ENCODE assay signal across 24 mouse cellular contexts in genomic region chr1:183088661-183089060, GRCm38 (mm10).
"Had no signal": no experiment of that assay in that cellular context is flagged by ENCODE, and none has a peak within 500 bp of the region (broad histone marks: within the 10 kb centered on the region; RNA-seq: fewer than 3 reads in every experiment).

No protein-coding gene starts in this region.

- ATAC-seq: hindbrain, embryonic 16.5 days; inflammation-experienced regulatory T-cells, adult 6 months; intestine, embryonic 15.5 days; intestine, postnatal 0 days had no signal

- H3K4me1 ChIP-seq: hindbrain, embryonic 10.5 days; hindbrain, embryonic 12.5 days had no signal

- H3K4me3 ChIP-seq: gastrocnemius, adult 2 months; heart, adult 2 months; heart, embryonic 12.5 days; hindbrain, embryonic 10.5 days; hindbrain, embryonic 12.5 days; intestine, embryonic 15.5 days; left cerebral cortex, adult 2 months; limb, embryonic 10.5 days; limb, embryonic 12.5 days had no signal

- H3K9ac ChIP-seq: heart, embryonic 12.5 days; hindbrain, embryonic 12.5 days; hindbrain, embryonic 14.5 days; intestine, embryonic 15.5 days; limb, embryonic 12.5 days; liver, embryonic 14.5 days had no signal

- H3K27me3 ChIP-seq: heart, embryonic 12.5 days; hindbrain, embryonic 12.5 days; intestine, embryonic 15.5 days; limb, embryonic 12.5 days had no signal

- H3K4me2 ChIP-seq: heart, embryonic 12.5 days; hindbrain, embryonic 12.5 days; hindbrain, embryonic 14.5 days; intestine, embryonic 15.5 days; limb, embryonic 12.5 days; liver, embryonic 11.5 days had no signal

- DNase-seq: gastrocnemius, adult 2 months; gastrocnemius, postnatal 10 days; gastrocnemius, postnatal 25 days; heart, postnatal 10 days; kidney, adult 18-20 months; kidney, adult 8-10 months; kidney, postnatal 10 days; kidney, postnatal 36 days; layer of hippocampus, adult 9-11 months; liver had no signal

- H3K9me3 ChIP-seq: heart, embryonic 12.5 days; hindbrain, embryonic 10.5 days; hindbrain, embryonic 12.5 days; intestine, embryonic 15.5 days; limb, embryonic 10.5 days; limb, embryonic 12.5 days had no signal

- H3K27ac ChIP-seq: gastrocnemius, adult 2 months; heart, adult 2 months; hindbrain, embryonic 10.5 days; hindbrain, embryonic 12.5 days; hindbrain, embryonic 14.5 days; intestine, embryonic 15.5 days; left cerebral cortex, adult 2 months; limb, embryonic 10.5 days; limb, embryonic 12.5 days; liver, embryonic 14.5 days had no signal
